Mouse (Mus musculus) neural tube, embryonic 13.5 days (tissue): ENCODE data around the gene Ano6. TPM values are rescaled to one million over a fixed set of nuclear protein-coding genes. Genes with fewer than 3 reads are reported as not detected.
A peak's percentile ranks its signal among the peaks of the same experiment; 100 is the strongest.

Source experiments
- ATAC-seq: fragments of 200-750 bp; cut with Nextera tagmentation; 2 replicates; pipeline ENCODE4 v1.8.0; 2017; ENCODE audit warnings: low read depth, mild to moderate bottlenecking, moderate TSS enrichment, moderate library complexity
- H3K27ac ChIP-seq: fragments of 300-500 bp; sonication (generic); replicated peaks from 2 replicates; pipeline ENCODE4 v1.5.1; 2015; ENCODE audit warnings: moderate library complexity, mild to moderate bottlenecking, inconsistent platforms
- H3K27me3 ChIP-seq: fragments of 300-500 bp; sonication (generic); 2 replicates; pipeline ENCODE4 v1.6.1; 2015; ENCODE audit warnings: mild to moderate bottlenecking, inconsistent platforms
- H3K36me3 ChIP-seq: fragments of 300-500 bp; sonication (generic); 2 replicates; pipeline ENCODE4 v1.6.1; 2015; ENCODE audit warnings: mild to moderate bottlenecking, inconsistent platforms
- H3K4me1 ChIP-seq: fragments of 300-500 bp; sonication (generic); replicated peaks from 2 replicates; pipeline ENCODE4 v1.6.1; 2015; ENCODE audit warnings: inconsistent platforms
- H3K4me2 ChIP-seq: fragments of 300-500 bp; sonication (generic); 2 replicates; pipeline ENCODE4 v1.6.1; 2015; ENCODE audit warnings: inconsistent platforms, mild to moderate bottlenecking, moderate library complexity
- H3K4me3 ChIP-seq: fragments of 300-500 bp; sonication (generic); 2 replicates; pipeline ENCODE4 v1.5.1; 2015; ENCODE audit warnings: mild to moderate bottlenecking, inconsistent platforms
- H3K9ac ChIP-seq: fragments of 300-500 bp; sonication (generic); 2 replicates; pipeline ENCODE4 v1.6.1; 2015; ENCODE audit warnings: moderate library complexity, mild to moderate bottlenecking, inconsistent platforms
- H3K9me3 ChIP-seq: fragments of 300-500 bp; sonication (generic); 2 replicates; pipeline ENCODE4 v1.6.1; 2016; ENCODE audit warnings: inconsistent platforms
- WGBS: fragments of 180-500 bp; shearing (Covaris S2); methylation state at CpG from one replicate; pipeline ENCODE4 v1.1.7; 2015; 5-methylcytosine and 5-hydroxymethylcytosine counted together
- polyA plus RNA-seq: library from polyadenylated mRNA; unstranded; fragments of >200 nt; fragmentation: Nextera tagmentation; extraction: Ambion mirVana; gene quantifications from 2 replicates; pipeline ENCODE4 v1.2.1, GENCODE M21; 2015

Gene Ano6
- polyA plus RNA-seq, 1 experiment from 2014 or later: 30.2 TPM

GRCm38 (mm10) chr15:95875898-95876297, 85.3 kb downstream of the Ano6 start:
- no peak overlapping the region for H3K9ac ChIP-seq
- H3K4me2 ChIP-seq: no peak overlapping the region
- no peak overlapping the region for H3K4me3 ChIP-seq
- no peaks in the 10 kb centered on the region for H3K36me3 ChIP-seq
- H3K27me3 ChIP-seq: no peaks in the 10 kb centered on the region
- no peaks in the 10 kb centered on the region for H3K9me3 ChIP-seq
- no peak for ATAC-seq
- H3K27ac ChIP-seq: no peak overlapping the region
- peaks cover 6% of the 10 kb centered on the region; the same call in 1 of the 2 replicates for H3K4me1 ChIP-seq
- WGBS: 85% methylated on average over 10 of the region's 10 CpGs

- ATAC-seq: no peak
- WGBS: 34% methylated on average over 10 of the region's 10 CpGs
These were observed 90.0 kb downstream of the Ano6 start for GRCm38 (mm10) chr15:95880616-95881151.

GRCm38 (mm10) chr15:95882436-95882835, 91.8 kb downstream of the Ano6 start:
- no peak overlapping the region for H3K4me2 ChIP-seq
- no peak overlapping the region for H3K4me3 ChIP-seq
- H3K27me3 ChIP-seq: no peaks in the 10 kb centered on the region
- H3K36me3 ChIP-seq: no peaks in the 10 kb centered on the region
- ATAC-seq: no peak
- no peak overlapping the region for H3K9ac ChIP-seq
- H3K27ac ChIP-seq: no peak overlapping the region
- H3K4me1 ChIP-seq: peaks cover 23% of the 10 kb centered on the region
- no peaks in the 10 kb centered on the region for H3K9me3 ChIP-seq
- WGBS: 88% methylated on average over 4 of the region's 4 CpGs

More at GRCm38 (mm10) chr15:95880616-95881151, 90.0 kb downstream of the Ano6 start:
- H3K4me2 ChIP-seq: no peak overlapping the region
- no peaks in the 10 kb centered on the region for H3K36me3 ChIP-seq
- H3K27ac ChIP-seq: no peak overlapping the region
- no peaks in the 10 kb centered on the region for H3K9me3 ChIP-seq
- H3K4me3 ChIP-seq: no peak overlapping the region
- H3K27me3 ChIP-seq: no peaks in the 10 kb centered on the region
- peaks cover 7% of the 10 kb centered on the region; the same call in 1 of the 2 replicates for H3K4me1 ChIP-seq
- H3K9ac ChIP-seq: no peak overlapping the region

- 77% methylated on average over 6 of the region's 6 CpGs for WGBS
- H3K27ac ChIP-seq: no peak overlapping the region
- no peaks in the 10 kb centered on the region for H3K9me3 ChIP-seq
- H3K4me3 ChIP-seq: no peak overlapping the region
- no peak for ATAC-seq
- no peak overlapping the region for H3K4me2 ChIP-seq
- no peaks in the 10 kb centered on the region for H3K27me3 ChIP-seq
- no peaks in the 10 kb centered on the region for H3K36me3 ChIP-seq
- H3K9ac ChIP-seq: no peak overlapping the region
- H3K4me1 ChIP-seq: peaks cover 28% of the 10 kb centered on the region
These were observed 92.9 kb downstream of the Ano6 start for GRCm38 (mm10) chr15:95883559-95883958.

- WGBS: 89% methylated on average over 10 of the region's 10 CpGs
- Histone ChIP-seq H3K4me2 (no peak overlapping the region), H3K27me3 (no peaks in the 10 kb centered on the region), H3K9ac (no peak overlapping the region), H3K9me3 (no peaks in the 10 kb centered on the region), H3K36me3 (no peaks in the 10 kb centered on the region), H3K27ac (no peak overlapping the region), H3K4me1 (peaks cover 28% of the 10 kb centered on the region), H3K4me3 (no peak overlapping the region)
- ATAC-seq: no peak
These were observed 94.3 kb downstream of the Ano6 start for GRCm38 (mm10) chr15:95884658-95885620.

- H3K4me1 ChIP-seq: peaks cover 21% of the 10 kb centered on the region
- no peak; the same call in 1 of the 2 replicates for ATAC-seq
- no peaks in the 10 kb centered on the region for H3K27me3 ChIP-seq
- WGBS: 76% methylated on average over 18 of the region's 18 CpGs
- no peak overlapping the region for H3K9ac ChIP-seq
- no peak overlapping the region for H3K4me3 ChIP-seq
- no peak overlapping the region for H3K4me2 ChIP-seq
- no peaks in the 10 kb centered on the region for H3K36me3 ChIP-seq
- H3K27ac ChIP-seq: 0 out of 2 replicates have a peak overlapping the region, but pooled peaks have one; percentile 23
- no peaks in the 10 kb centered on the region for H3K9me3 ChIP-seq
These were observed 95.5 kb downstream of the Ano6 start for GRCm38 (mm10) chr15:95885953-95886820.

- Histone ChIP-seq H3K27me3 (no peaks in the 10 kb centered on the region), H3K36me3 (no peaks in the 10 kb centered on the region), H3K9ac (no peak overlapping the region), H3K4me1 (peaks cover 21% of the 10 kb centered on the region), H3K4me2 (no peak overlapping the region), H3K4me3 (no peak overlapping the region), H3K9me3 (no peaks in the 10 kb centered on the region), H3K27ac (0 out of 2 replicates have a peak overlapping the region, but pooled peaks have one; percentile 52)
- ATAC-seq: no peak
- 46% methylated on average over 5 of the region's 5 CpGs for WGBS
These were observed 96.7 kb downstream of the Ano6 start for GRCm38 (mm10) chr15:95887365-95887764.

GRCm38 (mm10) chr15:95888556-95888955, 97.9 kb downstream of the Ano6 start:
- Histone ChIP-seq H3K4me1 (peaks cover 25% of the 10 kb centered on the region), H3K27me3 (no peaks in the 10 kb centered on the region), H3K9me3 (no peaks in the 10 kb centered on the region), H3K4me3 (no peak overlapping the region), H3K27ac (no peak overlapping the region), H3K9ac (no peak overlapping the region), H3K4me2 (no peak overlapping the region), H3K36me3 (no peaks in the 10 kb centered on the region)
- ATAC-seq: no peak
- WGBS: 89% methylated on average over 5 of the region's 5 CpGs

GRCm38 (mm10) chr15:95890368-95890767, 99.7 kb downstream of the Ano6 start:
- no peak for ATAC-seq
- H3K9ac ChIP-seq: no peak overlapping the region
- 96% methylated on average over 5 of the region's 5 CpGs for WGBS
- H3K36me3 ChIP-seq: peaks cover 7% of the 10 kb centered on the region; the same call in 1 of the 2 replicates
- no peak overlapping the region for H3K4me2 ChIP-seq
- H3K9me3 ChIP-seq: no peaks in the 10 kb centered on the region
- no peak overlapping the region for H3K27ac ChIP-seq
- no peak overlapping the region for H3K4me3 ChIP-seq
- H3K27me3 ChIP-seq: no peaks in the 10 kb centered on the region
- H3K4me1 ChIP-seq: peaks cover 25% of the 10 kb centered on the region

GRCm38 (mm10) chr15:95892171-95892570, 101.5 kb downstream of the Ano6 start:
- Histone ChIP-seq H3K9ac (no peak overlapping the region), H3K9me3 (no peaks in the 10 kb centered on the region), H3K4me2 (no peak overlapping the region), H3K36me3 (peaks cover 13% of the 10 kb centered on the region; the same call in 1 of the 2 replicates), H3K4me1 (peaks cover 12% of the 10 kb centered on the region), H3K27me3 (no peaks in the 10 kb centered on the region), H3K27ac (no peak overlapping the region), H3K4me3 (no peak overlapping the region)
- WGBS: 90% methylated on average over 4 of the region's 4 CpGs
- ATAC-seq: no peak

GRCm38 (mm10) chr15:95892929-95893328, 102.3 kb downstream of the Ano6 start:
- Histone ChIP-seq H3K4me3 (no peak overlapping the region), H3K27ac (no peak overlapping the region), H3K4me2 (no peak overlapping the region), H3K4me1 (peaks cover 7% of the 10 kb centered on the region; the same call in 1 of the 2 replicates), H3K36me3 (peaks cover 13% of the 10 kb centered on the region; the same call in 1 of the 2 replicates), H3K9me3 (no peaks in the 10 kb centered on the region), H3K9ac (no peak overlapping the region), H3K27me3 (no peaks in the 10 kb centered on the region)
- peak; percentile 27; the same call in 1 of the 2 replicates for ATAC-seq
- 72% methylated on average over 10 of the region's 10 CpGs for WGBS
